Mouse (Mus musculus) urinary bladder, postnatal 14 days (tissue): Measurements from ENCODE around the gene Gtf2a2.

Experiments used
- DNase-seq: peaks from one replicate; pipeline ENCODE4 v3.0.0; 2021; ENCODE audit warnings: low spot score

Gtf2a2 gene

GRCm38 (mm10) chr9:70012408-70012901 lies at the start of gene Gtf2a2:
Gene Gtf2a2 (plus strand): TSS chr9:70012550.
- DNase-seq = peak; percentile 95

GRCm38 (mm10) chr9:69964370-69964769 lies 48.0 kb upstream of the Gtf2a2 start:
- DNase-seq = no peak

GRCm38 (mm10) chr9:69985526-69985925 lies 26.8 kb upstream of the Gtf2a2 start:
- DNase-seq = no peak

GRCm38 (mm10) chr9:69986063-69986462 lies 26.3 kb upstream of the Gtf2a2 start:
- no peak for DNase-seq

- DNase-seq = no peak
Measured at GRCm38 (mm10) chr9:69986571-69986970, 25.8 kb upstream of the Gtf2a2 start.

- DNase-seq = peak; percentile 62
Measured at GRCm38 (mm10) chr9:69987579-69987978, 24.8 kb upstream of the Gtf2a2 start.

- no peak for DNase-seq
Measured at GRCm38 (mm10) chr9:69988706-69989302, 23.5 kb upstream of the Gtf2a2 start.

GRCm38 (mm10) chr9:69989303-69990121 lies 22.8 kb upstream of the Gtf2a2 start, which contains the start of gene Bnip2:
Gene Bnip2 (plus strand): TSS chr9:69989466.
- peak; percentile 98 for DNase-seq

GRCm38 (mm10) chr9:69990346-69990745 lies 22.0 kb upstream of the Gtf2a2 start:
- DNase-seq = no peak

GRCm38 (mm10) chr9:69992841-69993277 lies 19.5 kb upstream of the Gtf2a2 start:
- DNase-seq = no peak

- DNase-seq = no peak
Measured at GRCm38 (mm10) chr9:69993479-69993878, 18.9 kb upstream of the Gtf2a2 start.

- no peak for DNase-seq
Measured at GRCm38 (mm10) chr9:69994547-69994946, 17.8 kb upstream of the Gtf2a2 start.

GRCm38 (mm10) chr9:69999318-69999717 lies 13.0 kb upstream of the Gtf2a2 start:
- no peak for DNase-seq

- DNase-seq = no peak
Measured at GRCm38 (mm10) chr9:70003516-70003915, 8.8 kb upstream of the Gtf2a2 start.

GRCm38 (mm10) chr9:70006984-70007383 lies 5.4 kb upstream of the Gtf2a2 start:
- DNase-seq = no peak

GRCm38 (mm10) chr9:70007506-70008248 lies 4.7 kb upstream of the Gtf2a2 start:
- no peak for DNase-seq

GRCm38 (mm10) chr9:70009754-70010304 lies 2.5 kb upstream of the Gtf2a2 start:
- DNase-seq = no peak

GRCm38 (mm10) chr9:70010781-70011473 lies 1.4 kb upstream of the Gtf2a2 start:
- no peak for DNase-seq

- DNase-seq = no peak
Measured at GRCm38 (mm10) chr9:70011537-70012407, 578 bp upstream of the Gtf2a2 start.

GRCm38 (mm10) chr9:70015632-70016031 lies 3.3 kb downstream of the Gtf2a2 start:
- no peak for DNase-seq

- DNase-seq = no peak
Measured at GRCm38 (mm10) chr9:70018879-70019278, 6.5 kb downstream of the Gtf2a2 start.
